Mouse (Mus musculus) T-helper 17 cell (primary cell): ENCODE data around the gene Emilin3.

Experiments used
- in situ Hi-C, 2 experiments: fragments of 300-600 bp; cut with MboI, MseI; formaldehyde crosslinking; loops; 1 replicate in 1 of 2; 2 replicates in 1 of 2; pipeline ENCODE4 v1.15.1; 2025; ENCODE audit warnings: high pct_unique_total_duplicates in 2 of 2

The Emilin3 gene

DNA sequence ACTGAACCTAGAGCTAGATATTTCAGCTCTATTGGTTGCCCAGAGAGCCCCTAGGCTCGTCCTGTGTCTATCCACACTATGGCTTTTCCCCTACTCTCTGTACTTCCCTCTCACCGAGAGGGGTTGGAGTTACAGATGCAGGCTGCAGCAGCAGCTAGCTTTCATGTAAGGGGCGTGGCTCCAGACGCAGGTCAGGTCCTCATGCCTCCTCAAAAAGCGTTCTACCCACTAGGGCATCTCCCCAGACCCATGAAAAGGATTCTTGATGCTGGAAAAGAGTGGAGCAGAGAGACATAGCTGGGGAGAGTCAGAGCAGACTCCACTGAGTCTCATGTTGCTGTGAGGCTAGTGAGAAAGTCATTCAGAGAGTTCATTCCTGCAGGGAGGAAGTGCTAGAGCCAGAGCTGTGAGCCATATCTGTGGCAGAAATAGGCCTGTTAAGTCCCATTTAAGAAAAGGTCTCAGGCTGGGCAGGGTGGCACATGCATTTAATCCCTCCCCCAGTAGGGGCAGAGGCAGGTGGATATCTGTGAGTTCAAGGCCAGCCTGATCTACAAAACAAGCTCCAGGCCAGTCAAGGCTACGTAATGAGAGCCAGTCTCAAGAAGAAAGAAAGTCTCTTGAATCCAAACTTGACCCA, 30.5 kb downstream of the Emilin3 start:
- in situ Hi-C loops: loop anchor here (5.0 to 10.0 kb wide), 3 partner anchors 164 to 279 kb away; no protein-coding TSS in a partner anchor

DNA sequence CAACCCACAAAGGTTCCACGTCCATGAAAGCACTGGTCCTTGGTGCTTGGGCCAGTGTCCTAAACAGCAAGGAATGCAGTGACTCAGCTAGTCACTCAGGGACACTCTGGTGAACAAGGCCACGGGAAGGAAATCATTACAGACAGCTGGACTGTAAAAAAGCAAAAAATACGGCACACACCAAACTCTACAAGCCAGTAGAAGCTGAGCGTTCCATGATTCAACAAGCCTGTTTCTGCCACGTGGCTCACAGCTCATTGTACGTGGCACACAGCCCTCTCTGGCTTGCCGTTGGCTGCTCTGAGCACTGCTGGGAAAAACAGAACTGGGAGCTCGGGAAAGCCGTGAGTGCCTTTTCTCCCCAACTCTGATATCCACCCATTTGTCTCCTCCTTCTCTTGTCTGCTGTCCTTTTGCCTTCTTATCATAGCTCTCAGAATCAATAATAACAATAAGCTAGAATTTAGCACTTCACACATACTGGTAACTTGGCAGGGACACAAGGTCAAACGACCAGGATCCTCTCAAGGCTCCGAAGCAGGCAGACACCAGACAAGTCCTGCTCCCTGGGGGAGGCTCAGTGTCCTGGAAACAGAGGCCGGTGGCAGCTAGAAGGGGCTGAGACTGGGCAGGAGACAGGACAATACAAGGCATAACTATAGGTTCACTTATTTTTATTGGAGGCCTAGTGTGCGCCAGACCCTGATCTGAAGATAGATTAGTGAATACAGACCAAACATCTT, 31.5 kb downstream of the Emilin3 start, which contains the start of gene Lpin3:
Gene Lpin3, plus strand, starts transcription at position 218 of the 743 bp plus-strand sequence.
- in situ Hi-C loops: loop anchor here (5.0 to 10.0 kb wide), 3 partner anchors 163 to 278 kb away; no protein-coding TSS in a partner anchor

DNA sequence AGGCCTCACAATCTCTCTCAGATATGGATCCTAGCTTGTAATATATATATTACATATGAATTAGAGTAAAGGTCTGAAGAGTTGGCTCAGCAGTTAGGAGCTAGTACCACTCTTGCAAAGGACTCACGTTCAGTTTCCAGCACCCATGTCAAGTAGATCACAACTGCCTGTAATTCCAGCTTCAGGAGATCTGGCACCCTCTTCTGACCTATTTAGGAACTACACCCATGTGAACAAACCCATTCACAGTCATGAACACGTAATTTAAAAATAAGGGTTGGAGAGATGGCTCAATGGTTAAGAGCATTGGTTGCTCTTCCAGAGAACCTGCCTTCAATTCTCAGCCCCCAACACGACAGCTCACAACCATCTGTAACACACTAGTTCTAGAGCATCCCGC, 36.0 kb downstream of the Emilin3 start:
- in situ Hi-C loops: no loop called here

DNA sequence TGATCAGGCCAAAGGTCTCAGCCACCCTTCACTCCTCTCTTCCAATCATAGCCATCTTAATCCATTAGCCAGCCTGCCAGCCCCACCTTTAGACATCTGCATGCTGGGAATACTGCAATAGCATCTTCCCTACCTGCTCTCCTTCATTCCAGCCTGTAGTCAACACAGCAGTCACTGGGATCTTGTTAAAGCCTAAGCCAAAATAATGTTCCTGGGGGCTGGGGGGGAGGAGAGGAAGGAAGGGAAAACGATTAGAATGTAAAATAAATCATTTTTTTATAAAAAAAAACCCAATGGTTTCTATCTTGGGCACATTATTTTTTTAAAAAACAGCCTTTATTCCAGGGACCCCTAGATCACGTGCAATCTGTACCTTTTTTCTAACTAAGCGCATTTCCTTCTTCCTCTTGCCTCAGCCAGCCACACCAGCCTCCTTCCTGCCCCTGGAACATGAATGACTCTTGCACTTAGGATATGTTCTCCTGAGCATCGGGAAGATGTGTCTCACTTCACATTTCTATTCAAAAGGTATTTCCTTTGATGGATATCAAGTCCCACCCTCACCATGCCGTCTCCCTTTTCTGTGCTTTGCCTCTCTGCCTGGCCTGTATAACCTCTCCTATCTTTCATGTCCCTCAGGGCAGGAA, 37.8 kb downstream of the Emilin3 start:
- in situ Hi-C loops: loop anchor here in 1 of 2 experiments (5.0 kb wide), 1 partner anchor 142 kb away; the partner anchor contains the start of gene Plcg1

DNA sequence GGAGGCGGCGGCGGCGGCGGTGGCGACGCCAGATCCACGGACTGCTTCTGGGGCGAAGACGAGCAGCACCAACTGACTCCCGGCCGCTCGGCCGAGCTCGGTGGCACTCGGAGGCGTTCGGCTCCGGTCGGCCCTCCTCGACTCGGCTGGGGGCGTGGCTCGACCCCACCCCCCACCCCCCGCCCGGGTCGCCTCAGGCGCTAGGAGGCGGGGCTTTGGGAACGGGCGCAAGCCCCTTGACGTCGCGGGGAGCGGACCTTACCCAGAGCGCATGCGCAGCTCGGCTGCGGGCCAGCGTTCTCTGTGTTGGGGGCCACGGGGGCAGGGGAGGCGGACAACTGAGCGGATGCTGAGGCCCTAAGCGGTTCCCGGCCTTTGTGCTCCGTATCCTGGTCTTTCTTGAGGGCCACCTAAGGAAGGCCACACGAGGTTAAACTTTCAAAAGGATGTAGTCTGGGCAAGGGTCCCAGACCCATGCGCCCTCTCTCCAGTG, 39.2 kb downstream of the Emilin3 start, which contains the start of gene Zhx3:
Gene Zhx3, minus strand, starts transcription at position 109 of the 493 bp plus-strand sequence.
- in situ Hi-C loops: loop anchor here in 1 of 2 experiments (5.0 kb wide), 1 partner anchor 141 kb away; the partner anchor contains the start of gene Plcg1

DNA sequence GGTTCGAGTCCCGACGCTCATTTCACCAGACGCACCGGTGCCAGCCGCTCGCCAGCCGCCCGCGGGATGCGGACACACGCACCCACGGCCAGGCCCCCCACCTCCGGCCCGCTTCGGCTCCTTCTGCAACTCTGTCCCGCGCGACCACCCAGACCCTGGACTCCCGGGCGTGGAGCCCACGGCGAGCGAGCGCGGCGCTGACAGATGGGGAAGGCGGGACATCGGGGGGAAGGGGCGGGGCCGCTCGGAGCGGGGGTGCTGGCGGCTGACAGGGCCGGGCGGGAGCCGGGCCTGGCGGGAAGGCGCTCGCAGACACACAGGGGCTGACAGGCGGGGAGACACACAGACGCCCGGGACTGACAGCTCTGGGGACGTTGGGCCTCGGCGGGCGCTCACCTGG, 39.7 kb downstream of the Emilin3 start:
- in situ Hi-C loops: loop anchor here in 1 of 2 experiments (5.0 kb wide), 1 partner anchor 140 kb away; the partner anchor contains the start of gene Plcg1

DNA sequence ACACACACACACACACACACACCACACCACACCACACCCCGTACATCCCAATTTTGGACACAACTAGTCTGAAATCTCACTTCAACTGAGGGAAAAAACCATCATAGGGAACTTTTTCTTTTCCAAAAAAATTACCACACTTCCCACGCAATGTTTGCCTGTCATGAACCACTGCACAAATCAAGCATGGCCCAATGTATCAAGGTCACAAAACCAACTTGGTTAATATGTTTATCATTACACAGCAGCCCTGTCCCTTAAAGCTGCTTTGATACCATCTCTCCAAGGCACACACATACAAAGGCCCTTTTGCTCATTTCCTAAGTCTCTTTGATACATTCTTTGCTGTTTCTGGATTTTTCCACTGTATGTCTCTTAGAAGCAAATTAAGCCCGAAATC, 40.8 kb downstream of the Emilin3 start:
- in situ Hi-C loops: loop anchor here in 1 of 2 experiments (5.0 kb wide), 1 partner anchor 139 kb away; the partner anchor contains the start of gene Plcg1

DNA sequence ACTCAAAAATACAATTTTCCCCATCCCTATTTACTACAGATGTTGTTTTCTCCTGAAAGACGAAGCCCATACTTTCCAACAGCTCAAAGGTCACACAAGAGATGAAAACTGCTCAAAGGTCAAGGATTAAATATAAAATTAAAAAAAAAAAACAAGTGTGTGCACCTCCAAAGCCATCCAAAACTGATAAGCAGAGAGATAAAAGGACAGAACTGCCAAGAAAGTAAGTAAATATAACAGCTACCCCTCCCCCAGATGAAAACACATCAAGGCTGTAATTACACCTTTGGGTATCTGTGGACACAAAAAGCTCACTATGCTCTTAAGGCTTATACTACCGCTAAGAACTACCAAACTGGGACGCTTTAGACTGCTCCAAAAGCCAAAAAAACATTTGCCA, 42.7 kb downstream of the Emilin3 start:
- in situ Hi-C loops: no loop called here

DNA sequence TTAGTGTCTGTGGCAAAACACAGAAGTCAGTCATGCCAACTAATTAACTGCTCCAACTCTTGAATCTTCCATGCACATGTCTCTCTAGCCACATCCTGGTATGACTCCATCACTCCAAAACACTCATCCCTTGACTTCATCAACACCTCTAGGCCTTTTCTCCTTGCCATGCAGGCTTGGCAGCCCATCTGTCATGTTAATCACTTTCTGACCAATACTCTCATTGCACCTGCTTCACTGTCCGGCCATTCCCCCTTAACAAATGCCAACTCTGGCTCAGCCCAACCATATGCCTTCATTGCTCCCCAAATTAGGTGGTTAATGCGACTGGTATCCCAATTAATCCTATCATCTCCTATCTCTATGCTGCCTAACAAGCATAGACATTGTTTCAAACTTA, 46.9 kb downstream of the Emilin3 start:
- in situ Hi-C loops: no loop called here

DNA sequence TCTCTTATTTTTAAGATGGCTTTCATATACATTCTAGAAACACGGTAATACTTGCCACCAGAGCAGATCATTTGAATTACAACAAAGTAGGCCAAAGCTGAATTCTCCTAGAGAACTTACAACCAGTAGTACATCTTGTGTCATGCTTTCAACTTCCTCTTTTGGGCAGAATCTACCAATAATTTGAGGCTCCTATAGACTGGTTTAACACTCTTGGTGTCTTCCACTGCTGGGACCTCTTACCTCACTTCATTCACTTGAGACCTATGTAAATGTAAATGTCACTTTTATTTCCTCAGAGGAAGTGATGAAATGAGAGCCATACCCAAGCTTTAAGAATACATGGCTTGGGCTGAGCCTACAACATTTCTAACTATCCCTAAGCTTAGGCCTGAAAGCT, 48.0 kb downstream of the Emilin3 start:
- in situ Hi-C loops: no loop called here

DNA sequence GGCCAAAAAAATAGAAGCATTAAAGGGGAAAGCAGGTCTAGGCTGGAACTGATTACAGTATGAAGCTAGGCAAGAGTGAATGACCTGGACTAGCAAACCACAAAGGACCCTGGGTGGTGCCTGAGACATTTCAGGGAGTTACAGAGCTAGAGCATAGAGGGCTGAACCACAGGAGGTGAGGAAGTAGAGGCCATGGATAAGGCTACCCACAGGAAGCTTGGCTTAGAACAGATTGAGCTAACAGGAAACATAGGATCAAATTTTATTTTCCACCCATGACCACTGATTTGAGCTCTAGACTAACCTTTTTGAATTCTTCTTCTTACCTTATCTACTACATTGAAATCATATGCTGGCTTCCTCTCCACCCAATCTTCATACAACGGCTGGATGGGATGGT, 51.8 kb downstream of the Emilin3 start:
- in situ Hi-C loops: no loop called here
